13 mouse cellular contexts compared by ENCODE assay signal in genomic region chr7:122186043-122186442, GRCm38 (mm10). TPM values are rescaled to one million over a fixed set of nuclear protein-coding genes. Genes with fewer than 3 reads are reported as not detected.
A peak's percentile ranks its signal among the peaks of the same experiment; 100 is the strongest.
DNase-seq lines count a peak whose midpoint lies in the region; ATAC-seq and TF ChIP-seq lines count a peak whose summit lies in the region.
"Had no signal": no experiment of that assay in that cellular context is flagged by ENCODE, and none has a peak within 500 bp of the region (broad histone marks: within the 10 kb centered on the region; RNA-seq: fewer than 3 reads in every experiment).

Ern2 (minus strand) TSS chr7:122186207.

- H3K4me1 ChIP-seq in forebrain, embryonic 14.5 days (ENCODE audit: control insufficient read depth, insufficient read depth, low read length), result no peaks in the 10 kb centered on the region
- no peaks in the 10 kb centered on the region for H3K4me1 ChIP-seq in stomach, embryonic 14.5 days (ENCODE audit: control insufficient read depth, insufficient read depth, low read length)

- 22% methylated on average over 17 of the region's 17 CpGs for WGBS in forebrain, embryonic 14.5 days
- 7% methylated on average over 17 of the region's 17 CpGs for WGBS in large intestine, adult 2 months
- 13% methylated on average over 14 of the region's 17 CpGs for WGBS in stomach, embryonic 14.5 days

- ATAC-seq in forebrain, embryonic 14.5 days, result no peak
- ATAC-seq in stomach, embryonic 14.5 days (ENCODE audit: insufficient number of reproducible peaks, insufficient read depth, low FRiP score, low read depth), result peak; percentile 49; the same call in 1 of the 2 replicates
- no peak for ATAC-seq in CD4-positive, CD25-positive, alpha-beta regulatory T cell, adult 4 months
- ATAC-seq: activated CD4-positive, CD25-positive, alpha-beta regulatory T cell, adult 4 months had no signal

- no peak within 1 kb of the TSS for H3K9ac ChIP-seq in forebrain, embryonic 14.5 days (ENCODE audit: low read length)
- H3K9ac ChIP-seq in stomach, embryonic 14.5 days (replicated peaks; ENCODE audit: low read depth, low read length), result no peak within 1 kb of the TSS

- peak within 1 kb of the TSS; percentile 20; the same call in 1 of the 2 replicates for H3K4me3 ChIP-seq in layer of hippocampus, adult 2 months
- no peak within 1 kb of the TSS for H3K4me3 ChIP-seq in forebrain, embryonic 14.5 days (ENCODE audit: low read depth, low read length)
- peak within 1 kb of the TSS; percentile 18 for H3K4me3 ChIP-seq in stomach, embryonic 14.5 days (ENCODE audit: low read depth, low read length)
- H3K4me3 ChIP-seq: myocyte had no signal

- DNase-seq in layer of hippocampus, adult 2 months (ENCODE audit: low spot score in 2 of 2), result no peak
- no peak for DNase-seq in layer of hippocampus, adult 18-20 months (ENCODE audit: low spot score in 2 of 2)
- DNase-seq in forebrain, embryonic 14.5 days (ENCODE audit: low spot score), result no peak
- no peak for DNase-seq in large intestine, adult 2 months (ENCODE audit: low read depth, low spot score)
- no peak for DNase-seq in cerebellum, postnatal 4 days (ENCODE audit: low spot score in 2 of 2)
- DNase-seq: left cerebral cortex, postnatal 4 days; lung, postnatal 10 days; right cerebral cortex, adult 18-20 months had no signal

- no peaks in the 10 kb centered on the region for H3K27me3 ChIP-seq in forebrain, embryonic 14.5 days (replicated peaks; ENCODE audit: control insufficient read depth, insufficient read depth, low read length)
- no peaks in the 10 kb centered on the region for H3K27me3 ChIP-seq in stomach, embryonic 14.5 days (ENCODE audit: control insufficient read depth, insufficient read depth, low read length)

- no peak within 1 kb of the TSS for H3K27ac ChIP-seq in layer of hippocampus, adult 2 months
- no peak within 1 kb of the TSS for H3K27ac ChIP-seq in forebrain, embryonic 14.5 days (ENCODE audit: low read depth, low read length)
- no peak within 1 kb of the TSS for H3K27ac ChIP-seq in stomach, embryonic 14.5 days (ENCODE audit: low read length)
- H3K27ac ChIP-seq: kidney, postnatal 0 days had no signal

- peak within 1 kb of the TSS; percentile 16; the same call in 1 of the 2 replicates for H3K4me2 ChIP-seq in forebrain, embryonic 14.5 days (ENCODE audit: low read length)
- H3K4me2 ChIP-seq in stomach, embryonic 14.5 days (replicated peaks; ENCODE audit: low read depth, low read length), result no peak within 1 kb of the TSS; the same call in 1 of the 2 replicates

- no peak for TF ChIP-seq CTCF in layer of hippocampus, adult 2 months (conservative IDR thresholded peaks at IDR 0.05)

- H3K9me3 ChIP-seq in forebrain, embryonic 14.5 days (replicated peaks; ENCODE audit: control insufficient read depth, low read length), result no peaks in the 10 kb centered on the region
- H3K9me3 ChIP-seq in stomach, embryonic 14.5 days (ENCODE audit: control insufficient read depth, low read depth, low read length), result no peaks in the 10 kb centered on the region

- no peaks in the 10 kb centered on the region for H3K36me3 ChIP-seq in forebrain, embryonic 14.5 days (ENCODE audit: control insufficient read depth, insufficient read depth, low read length)
- H3K36me3 ChIP-seq in stomach, embryonic 14.5 days (ENCODE audit: control insufficient read depth, insufficient read depth, low read length), result no peaks in the 10 kb centered on the region

RNA-seq across cellular contexts. Expression of gene Ern2, which starts in this region (rescaled TPM):
- under 1 TPM; 0.39 to 0.41 TPM for total RNA-seq in layer of hippocampus, adult 2 months (2021)
- 1 to 10 TPM in 1 of 2 experiments, under 1 TPM in 1; 0.36 to 1.1 TPM for total RNA-seq in layer of hippocampus, adult 18-20 months (2021)
- polyA plus RNA-seq in forebrain, embryonic 14.5 days (2014; fragmentation: Nextera tagmentation; extraction: Ambion mirVana), result 0.33 and 0.42 TPM in 2 replicates
- 17.4 and 30.3 TPM in 2 replicates for polyA plus RNA-seq in large intestine, adult 2 months (2012; rRNA removed)
- 12.8 and 13.3 TPM in 2 replicates for polyA plus RNA-seq in stomach, embryonic 14.5 days (2014; fragmentation: Nextera tagmentation; extraction: Ambion mirVana)
- polyA plus RNA-seq in CD4-positive, CD25-positive, alpha-beta regulatory T cell, adult 4 months (2017; shearing (Covaris generic)), result under 1 TPM in 1 of 2 experiments, not detected in 1; 0.11 TPM
- polyA plus RNA-seq: activated CD4-positive, CD25-positive, alpha-beta regulatory T cell, adult 4 months; myocyte had no signal
